Mouse (Mus musculus) frontal cortex, adult 2 months (tissue): ENCODE measurements at regions not wholly inside any gene's neighbourhood (a gene's known extent, or its start where the extent isn't known, plus 50 kb on each side); places are given as distances from the start of the nearest gene placed in this dataset.
A peak's percentile ranks its signal among the peaks of the same experiment; 100 is the strongest.

Experiments used
- DNase-seq, 2 experiments: peaks; one replicate each; pipeline ENCODE4 v3.0.0; 2022; ENCODE audit warnings: low spot score in 1 of 2; ENCODE audit errors: extremely low spot score in 1 of 2

DNA sequence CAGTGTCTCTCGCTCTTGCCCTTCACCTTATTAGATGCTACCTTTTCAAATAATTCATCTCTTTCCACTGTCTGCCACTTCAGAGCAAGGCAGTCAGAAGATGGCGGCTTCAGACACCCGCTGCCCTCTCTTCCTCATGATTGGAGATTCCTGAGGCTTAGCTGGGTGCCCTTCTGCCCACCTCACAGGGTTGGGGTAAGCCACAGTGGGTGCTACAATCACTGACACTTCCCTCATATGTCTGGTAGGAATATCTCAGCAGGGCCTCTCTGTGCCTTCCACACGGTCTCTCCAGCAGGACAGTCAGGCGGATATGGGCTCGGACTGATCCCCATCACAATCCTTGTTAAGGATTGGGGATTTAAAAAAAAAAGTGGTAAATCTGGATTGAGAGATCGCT lies 53.2 kb upstream of the Rpl36-ps4 start:
- no peak for DNase-seq

DNA sequence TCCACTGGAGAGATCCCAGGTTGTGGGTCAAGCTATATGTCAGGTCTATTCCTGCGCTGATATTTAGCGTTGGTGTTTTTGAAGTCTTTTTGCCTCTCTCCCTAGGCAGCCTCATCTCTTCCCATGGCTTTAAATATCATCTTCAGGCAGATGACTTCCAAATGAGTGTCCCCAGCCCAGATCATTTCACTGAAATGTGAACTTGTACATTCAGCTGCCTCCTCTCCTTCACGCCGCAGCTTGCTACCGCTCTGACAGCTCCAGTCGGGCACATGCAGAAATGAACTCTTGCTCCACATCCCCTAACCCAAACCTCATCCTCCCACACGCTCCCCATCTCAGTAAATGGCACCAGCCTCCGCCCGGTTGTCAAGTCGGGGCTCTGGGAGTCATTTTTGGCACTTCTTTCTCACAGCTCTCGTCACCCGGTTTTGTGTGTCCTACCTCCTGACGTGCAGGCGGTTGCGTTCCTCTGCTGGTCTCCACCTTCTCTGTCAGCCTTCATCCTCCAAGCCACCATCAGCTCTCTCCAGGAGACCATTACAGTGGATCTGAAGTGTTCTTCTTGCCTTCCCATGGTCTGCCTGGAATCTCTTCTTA lies 54.0 kb upstream of the Rpl36-ps4 start:
- DNase-seq = peak in 1 of 2 experiments; percentile 31

- DNase-seq = no peak
These were observed 54.6 kb upstream of the Rpl36-ps4 start for GRCm38 (mm10) chr17:87866165-87866564.

- no peak for DNase-seq
These were observed 55.3 kb upstream of the Rpl36-ps4 start for GRCm38 (mm10) chr17:87865439-87865838.

DNA sequence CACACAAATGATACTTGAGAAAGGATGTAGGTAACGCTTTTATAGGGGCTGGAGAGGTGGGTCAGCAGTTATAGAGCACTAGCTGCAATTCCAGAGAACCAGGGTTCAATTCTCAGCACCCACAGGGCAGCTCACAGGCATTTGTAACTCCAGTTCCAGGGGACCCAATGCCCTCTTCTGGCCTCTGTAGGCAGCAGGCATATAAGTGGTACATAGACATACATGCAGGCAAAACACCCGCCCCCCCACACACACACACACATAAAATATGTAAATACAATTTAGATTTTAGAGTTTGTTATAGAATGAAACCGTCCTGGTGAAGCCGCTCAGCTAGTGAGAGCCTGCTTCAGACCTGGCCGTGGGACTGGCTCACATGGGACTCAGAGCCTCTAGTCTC lies 55.9 kb upstream of the Rpl36-ps4 start:
- DNase-seq = no peak

- DNase-seq = no peak
These were observed 59.2 kb upstream of the Rpl36-ps4 start for GRCm38 (mm10) chr17:87861587-87861986.

DNA sequence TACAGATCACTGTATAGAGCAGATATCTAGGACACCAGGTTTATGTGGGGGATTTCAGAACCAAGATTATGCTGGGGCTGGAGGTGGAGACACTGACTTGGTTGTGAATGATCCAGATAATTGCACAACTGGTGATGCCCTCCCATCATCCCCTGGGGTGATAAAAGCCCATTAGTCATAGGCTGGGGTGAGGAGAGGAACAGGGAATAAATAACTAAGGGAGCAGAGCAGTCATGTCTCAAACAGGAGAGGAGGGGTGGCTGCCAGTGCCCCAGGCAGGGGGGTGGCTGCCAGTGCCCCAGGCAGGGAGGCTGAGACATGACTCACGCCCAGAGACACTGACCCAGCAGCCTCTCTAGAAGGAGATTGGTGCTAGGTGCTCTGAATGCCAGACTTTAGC lies 53.7 kb upstream of the Kcnk12 start:
- DNase-seq = peak in 1 of 2 experiments; percentile 28

DNA sequence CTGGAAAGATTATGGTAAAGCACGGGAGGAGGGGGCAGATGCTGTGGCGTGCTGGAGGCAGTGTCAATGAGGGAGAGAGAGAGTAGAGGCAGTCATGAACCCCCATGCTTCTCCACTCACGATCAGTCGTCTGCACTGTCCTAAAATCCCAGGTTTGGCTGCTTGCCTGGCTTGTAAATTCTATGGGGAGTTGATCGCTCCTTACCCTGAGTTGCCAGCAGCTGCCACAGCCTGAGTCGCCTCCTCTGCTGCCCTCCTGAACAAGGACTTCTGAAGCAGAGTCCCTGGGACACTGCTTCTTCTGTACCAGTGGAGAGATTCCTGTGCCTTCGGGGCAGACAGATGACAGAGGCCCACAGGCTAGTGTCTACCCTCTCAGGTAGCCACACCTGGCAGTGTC lies 52.1 kb upstream of the Kcnk12 start:
- no peak for DNase-seq

- no peak for DNase-seq
These were observed 51.6 kb upstream of the Kcnk12 start for GRCm38 (mm10) chr17:87849421-87849820.

DNA sequence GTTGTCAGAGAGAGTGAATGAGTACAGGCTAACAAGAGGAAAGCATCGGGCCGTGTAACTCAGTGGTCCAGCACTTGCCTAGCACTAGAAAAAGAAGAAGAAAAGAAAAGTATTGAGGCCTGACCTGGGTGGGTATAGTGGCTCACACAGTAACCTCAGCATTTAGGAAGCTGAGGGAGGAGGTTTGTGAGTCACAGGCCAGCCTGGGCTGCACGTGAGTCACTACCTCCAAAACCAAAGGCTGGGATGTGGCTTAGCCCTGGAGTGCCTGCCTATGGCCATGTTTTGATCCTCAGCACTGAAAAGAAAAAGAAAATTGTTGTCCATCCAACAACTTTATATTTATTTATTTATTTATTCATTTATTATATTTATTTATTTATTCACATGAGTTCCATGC lies 51.2 kb upstream of the Kcnk12 start:
- DNase-seq = no peak
